Mouse (Mus musculus): ENCODE measurements around the gene Dctn2. TPM values are rescaled to one million over a fixed set of nuclear protein-coding genes. Genes with fewer than 3 reads are reported as not detected.

The Dctn2 gene
- total and polyA plus RNA-seq, 3 experiments, result 240 to 297 TPM; not detected in 1

GRCm38 (mm10) chr10:127311476-127312355 lies 45.5 kb downstream of the Dctn2 start, which contains the start of gene Mars (continued):
- TF ChIP-seq KAT2A (conservative IDR thresholded peaks at IDR 0.05; ENCODE audit: low read depth, low read length), result peak; percentile 95
- no peak for TF ChIP-seq GABPA (IDR thresholded peaks at IDR 0.05; ENCODE audit: low read depth, low read length)
- peak; percentile 55; the same call in 1 of the 2 replicates for TF ChIP-seq E2F4 (IDR thresholded peaks at IDR 0.05; ENCODE audit: borderline replicate concordance, low read depth, low read length)
- TF ChIP-seq ZKSCAN1 (IDR thresholded peaks at IDR 0.05; ENCODE audit: low read depth, low read length), result no peak
- TF ChIP-seq TCF12 (IDR thresholded peaks at IDR 0.05; ENCODE audit: low read depth, low read length), result peak; percentile 75

GRCm38 (mm10) chr10:127312356-127312676 lies 46.1 kb downstream of the Dctn2 start:
- DNase-seq (ENCODE audit: low read depth, low spot score), result peak; percentile 92
- H3K36me3 ChIP-seq (ENCODE audit: control insufficient read depth in 1 of 2, insufficient read depth in 2 of 2, low read length in 2 of 2), result peaks cover 5 to 21% of the 10 kb centered on the region in 2 experiments
- H3K4me3 ChIP-seq (ENCODE audit: control insufficient read depth in 1 of 2, insufficient read depth in 1 of 2, low read depth in 2 of 2, low read length in 2 of 2), result peak overlapping the region; percentile 65 to 76
- peak overlapping the region; percentile 73 for H3K27ac ChIP-seq (ENCODE audit: control insufficient read depth, low read depth, low read length)
- peak overlapping the region; percentile 81 for H3K9ac ChIP-seq (ENCODE audit: control insufficient read depth, low read depth, low read length, poor library complexity, severe bottlenecking)
- peaks cover 29% of the 10 kb centered on the region for H3K79me2 ChIP-seq (ENCODE audit: control insufficient read depth, insufficient read depth, low read length, poor library complexity)
- TF ChIP-seq POLR2AphosphoS2 (IDR thresholded peaks at IDR 0.05; ENCODE audit: low read length) (no peak), MEF2A (IDR thresholded peaks at IDR 0.05; ENCODE audit: extremely low read depth, insufficient replicate concordance, low read depth, low read length, poor library complexity, severe bottlenecking) (no peak), BHLHE40 (IDR thresholded peaks at IDR 0.05; ENCODE audit: borderline replicate concordance, low read depth, low read length) (peak; percentile 33; the same call in 1 of the 2 replicates), TAL1 (IDR thresholded peaks at IDR 0.05; ENCODE audit: low read length) (no peak), HCFC1 (IDR thresholded peaks at IDR 0.05; ENCODE audit: low read depth, low read length) (peak; percentile 74), SIN3A (IDR thresholded peaks at IDR 0.05; ENCODE audit: low read length) (peak; percentile 70), TCF12 (IDR thresholded peaks at IDR 0.05; ENCODE audit: low read depth, low read length) (peak; percentile 40; the same call in 1 of the 2 replicates), E2F4 (IDR thresholded peaks at IDR 0.05; ENCODE audit: borderline replicate concordance, low read depth, low read length) (no peak), ZC3H11A (IDR thresholded peaks at IDR 0.05; ENCODE audit: low read depth, low read length) (peak; percentile 39), ETS1 (IDR thresholded peaks at IDR 0.05; ENCODE audit: low read depth, low read length) (peak; percentile 49; the same call in 1 of the 2 replicates), RCOR1 (IDR thresholded peaks at IDR 0.05; ENCODE audit: low read depth, low read length) (no peak; the same call in 1 of the 2 replicates), MAX (IDR thresholded peaks at IDR 0.05; ENCODE audit: low read length) (peak; percentile 69; the same call in 1 of the 2 replicates), KAT2A (conservative IDR thresholded peaks at IDR 0.05; ENCODE audit: low read depth, low read length) (no peak), MXI1 (IDR thresholded peaks at IDR 0.05; ENCODE audit: low read depth, low read length) (no peak), RAD21 (IDR thresholded peaks at IDR 0.05; ENCODE audit: low read depth, low read length) (peak; percentile 37), CHD1 (IDR thresholded peaks at IDR 0.05; ENCODE audit: low read depth, low read length) (peak; percentile 68; the same call in 1 of the 2 replicates), ELF1 (IDR thresholded peaks at IDR 0.05; ENCODE audit: low read depth, low read length) (no peak), TBP (IDR thresholded peaks at IDR 0.05; ENCODE audit: low read depth, low read length) (peak; percentile 77), EP300 (IDR thresholded peaks at IDR 0.05; ENCODE audit: low read depth in 1 of 2, low read length in 2 of 2) (no peak), CHD2 (IDR thresholded peaks at IDR 0.05; ENCODE audit: low read length) (no peak), MAFK (IDR thresholded peaks at IDR 0.05; ENCODE audit: borderline replicate concordance, low read depth, low read length) (no peak), SMC3 (IDR thresholded peaks at IDR 0.05; ENCODE audit: low read depth, low read length) (peak; percentile 65), CTCF (IDR thresholded peaks at IDR 0.05 in 2 of 3, conservative IDR thresholded peaks at IDR 0.05 in 1 of 3; ENCODE audit: control insufficient read depth in 1 of 3, insufficient read depth in 1 of 3, low read depth in 2 of 3, low read length in 3 of 3, poor library complexity in 1 of 3, severe bottlenecking in 1 of 3) (peak; percentile 61 to 94 (median 82)), USF2 (IDR thresholded peaks at IDR 0.05; ENCODE audit: borderline replicate concordance in 1 of 2, insufficient read depth in 1 of 2, low read depth in 1 of 2, low read length in 2 of 2) (no peak), NELFE (IDR thresholded peaks at IDR 0.05; ENCODE audit: low read depth, low read length) (no peak), ZMIZ1 (IDR thresholded peaks at IDR 0.05; ENCODE audit: low read depth, low read length) (no peak; the same call in 1 of the 2 replicates), MYC (IDR thresholded peaks at IDR 0.05; ENCODE audit: low read depth, low read length) (peak; percentile 87)
- H3K27me3 ChIP-seq (ENCODE audit: control insufficient read depth in 1 of 2, insufficient read depth in 2 of 2, low read length in 2 of 2), result no peaks in the 10 kb centered on the region
- peaks cover 3 to 24% of the 10 kb centered on the region in 2 experiments; a peak in 3 of 4 replicates for H3K4me1 ChIP-seq (ENCODE audit: control insufficient read depth in 1 of 2, insufficient read depth in 2 of 2, low read length in 2 of 2)
- no peaks in the 10 kb centered on the region for H3K9me3 ChIP-seq (replicated peaks; ENCODE audit: insufficient read depth, low read length)

Measured in MEL (cell line).